Comparison of ENCODE assay signal across 8 mouse cellular contexts in genomic region chr10:93309131-93309933, GRCm38 (mm10). TPM values are rescaled to one million over a fixed set of nuclear protein-coding genes. Genes with fewer than 3 reads are reported as not detected.
A peak's percentile ranks its signal among the peaks of the same experiment; 100 is the strongest.
DNase-seq lines count a peak whose midpoint lies in the region; TF ChIP-seq lines count a peak whose summit lies in the region.

No protein-coding gene starts in this region.

- intact Hi-C loops in heart, postnatal 14 days (cut with DNase I) = loop anchor here (2.0 kb wide), 1 partner anchor 17 kb away; no protein-coding TSS in a partner anchor

- peak overlapping the region; percentile 88 for H3K27ac ChIP-seq in embryonic fibroblast, embryonic 13.5 days (ENCODE audit: insufficient read depth, low read length)

- peak overlapping the region; percentile 94 for H3K4me3 ChIP-seq in embryonic fibroblast, embryonic 13.5 days (ENCODE audit: insufficient read depth, low read length)

- TF ChIP-seq CTCF in embryonic fibroblast, embryonic 13.5 days (IDR thresholded peaks at IDR 0.05; ENCODE audit: borderline replicate concordance, insufficient read depth, low read length) = no peak

- TF ChIP-seq POLR2A in embryonic fibroblast, embryonic 13.5 days (IDR thresholded peaks at IDR 0.05; ENCODE audit: low read depth, low read length) = peak; percentile 57

- DNase-seq in B cell, adult 2 months = peak; percentile 48 to 54
- peak; percentile 80 for DNase-seq in MN1 (ENCODE audit: low spot score)
- peak; percentile 59 to 61 for DNase-seq in heart, postnatal 14 days
- peak; percentile 74 to 83 for DNase-seq in kidney, postnatal 4 days
- peak; percentile 63 to 73 for DNase-seq in lung, postnatal 4 days
- DNase-seq in right cerebral cortex, adult 2 months (ENCODE audit: low spot score in 2 of 2) = peak; percentile 37 to 63
- no peak for DNase-seq in cerebellum, adult 8-10 months

- peaks cover 15% of the 10 kb centered on the region for H3K4me1 ChIP-seq in embryonic fibroblast, embryonic 13.5 days (ENCODE audit: control insufficient read depth, insufficient read depth, low read length)

RNA-seq across cellular contexts. Expression of gene Elk3, which starts 1.6 kb away (rescaled TPM):
- polyA plus RNA-seq in embryonic fibroblast, embryonic 13.5 days (2011; ENCODE audit: insufficient read length, low read depth, missing spikeins) = 86.5 and 103 TPM in 2 replicates
- total RNA-seq in heart, postnatal 14 days (2021) = 10 to 100 TPM; 64.1 to 67.2 TPM
